Mouse (Mus musculus) thymus, adult 2 months (tissue): ENCODE measurements at regions not wholly inside any gene's neighbourhood (a gene's known extent, or its start where the extent isn't known, plus 50 kb on each side); places are given as distances from the start of the nearest gene placed in this dataset.

Experiments used
- CTCF ChIP-seq: fragments of 200-500 bp; IDR thresholded peaks from 2 replicates; pipeline ENCODE4 v1.5.1; 2012; ENCODE audit warnings: mild to moderate bottlenecking, control low read depth, low read length, moderate library complexity, borderline replicate concordance; ENCODE audit not compliant: control insufficient read depth, poor library complexity, insufficient read depth; ENCODE audit errors: extremely low read depth
- POLR2A ChIP-seq: fragments of 200-500 bp; IDR thresholded peaks from 2 replicates; pipeline ENCODE4 v1.6.1; 2012; ENCODE audit warnings: mild to moderate bottlenecking, low read length, control low read depth, moderate library complexity; ENCODE audit not compliant: control insufficient read depth, poor library complexity, insufficient read depth; ENCODE audit errors: extremely low read depth

DNA sequence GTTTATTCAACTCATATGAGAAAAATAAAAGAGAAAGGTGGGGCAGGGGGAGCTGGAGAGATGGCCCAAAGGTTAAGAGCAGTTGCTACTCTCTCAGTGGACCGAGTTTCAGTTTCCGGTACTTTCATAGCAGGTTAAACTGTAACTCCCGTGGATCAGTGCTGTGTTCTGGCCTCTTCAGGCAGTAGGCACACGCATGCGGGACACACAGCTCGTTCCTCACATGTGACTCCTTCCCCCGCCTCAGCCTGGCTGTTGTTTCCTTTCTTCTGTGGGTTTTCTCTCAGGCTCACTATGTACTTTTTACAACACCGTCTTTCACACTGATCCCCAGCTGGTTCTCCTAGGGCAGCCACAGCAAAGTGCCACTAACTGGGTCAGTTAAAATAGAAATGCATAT lies 175.4 kb downstream of the Ktn1 start:
- TF ChIP-seq CTCF: no peak
- no peak for TF ChIP-seq POLR2A
